12 mouse cellular contexts compared by ENCODE assay signal in the genomic region with DNA sequence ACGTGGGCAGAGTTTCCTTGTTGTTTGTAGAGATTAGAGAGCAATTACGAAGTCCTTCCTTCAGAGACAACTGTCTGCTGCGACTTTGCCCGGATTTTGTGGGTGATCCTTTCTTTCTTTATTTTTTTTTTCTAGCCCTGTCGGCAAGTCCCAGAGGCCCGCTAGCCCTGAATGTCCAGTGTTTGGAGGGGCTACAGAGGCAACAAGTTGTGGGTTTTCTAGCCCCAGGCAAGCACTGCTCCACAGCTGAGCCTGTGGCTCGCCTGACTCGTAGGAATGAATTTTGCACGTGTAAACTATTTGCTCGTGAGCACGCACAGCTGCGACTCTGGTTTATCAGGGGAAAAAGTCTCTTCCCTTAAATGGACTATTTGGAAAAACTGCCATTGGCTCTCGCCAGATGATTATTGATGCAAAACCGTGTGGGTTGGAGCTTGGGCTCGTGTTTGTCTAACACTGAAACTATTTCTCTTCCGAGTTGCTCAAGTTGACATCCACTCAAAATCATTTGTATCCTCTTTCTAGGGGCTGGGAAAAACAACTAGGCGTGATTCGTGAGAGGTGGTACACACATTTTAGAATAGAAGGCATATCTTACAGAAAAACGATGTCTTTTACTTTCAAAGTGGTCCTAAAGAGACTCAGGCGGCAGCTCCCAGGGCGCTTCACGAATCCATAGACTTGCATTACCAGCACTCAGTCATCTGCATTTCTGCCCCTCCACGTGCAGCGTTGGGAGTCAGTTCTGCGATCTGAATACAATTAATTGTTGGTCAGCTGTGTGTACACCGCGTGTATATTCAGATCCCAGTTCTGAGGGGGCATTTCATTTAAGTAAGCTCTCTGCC. TPM values are rescaled to one million over a fixed set of nuclear protein-coding genes. Genes with fewer than 3 reads are reported as not detected.
DNase-seq lines count a peak whose midpoint lies in the region; ATAC-seq and TF ChIP-seq lines count a peak whose summit lies in the region.
"Had no signal": no experiment of that assay in that cellular context is flagged by ENCODE, and none has a peak within 500 bp of the region (broad histone marks: within the 10 kb centered on the region; RNA-seq: fewer than 3 reads in every experiment).

No protein-coding gene starts in this region.

- TF ChIP-seq CTCF in lung, postnatal 0 days (IDR thresholded peaks at IDR 0.05): no peak

- H3K4me3 ChIP-seq in intestine, embryonic 14.5 days (ENCODE audit: low read depth, low read length): no peak overlapping the region
- H3K4me3 ChIP-seq in intestine, embryonic 15.5 days (replicated peaks): no peak overlapping the region
- H3K4me3 ChIP-seq in hindbrain, embryonic 10.5 days: peak overlapping the region; percentile 42
- H3K4me3 ChIP-seq in midbrain, embryonic 14.5 days (replicated peaks; ENCODE audit: low read depth, low read length): peak overlapping the region; percentile 18
- no peak overlapping the region for H3K4me3 ChIP-seq in lung, postnatal 0 days (ENCODE audit: low read depth, low read length)
- H3K4me3 ChIP-seq: liver, embryonic 13.5 days had no signal

- ATAC-seq in intestine, embryonic 14.5 days (replicated peaks; ENCODE audit: low FRiP score, low TSS enrichment, low read depth): no peak
- ATAC-seq in intestine, embryonic 15.5 days: no peak
- no peak; the same call in 1 of the 2 replicates for ATAC-seq in midbrain, embryonic 14.5 days (ENCODE audit: low FRiP score, low TSS enrichment)
- ATAC-seq in lung, postnatal 0 days: no peak
- ATAC-seq in erythroid progenitor cell, adult 5-6 weeks (replicated peaks; ENCODE audit: low FRiP score, poor library complexity, severe bottlenecking): no peak

- H3K27ac ChIP-seq in intestine, embryonic 14.5 days (ENCODE audit: low read depth): no peak overlapping the region
- no peak overlapping the region for H3K27ac ChIP-seq in intestine, embryonic 15.5 days
- H3K27ac ChIP-seq in hindbrain, embryonic 10.5 days: peak overlapping the region; percentile 78
- peak overlapping the region; percentile 50 for H3K27ac ChIP-seq in midbrain, embryonic 14.5 days (replicated peaks; ENCODE audit: low read depth, low read length)
- H3K27ac ChIP-seq in lung, postnatal 0 days (ENCODE audit: low read length): no peak overlapping the region
- H3K27ac ChIP-seq: liver, embryonic 13.5 days had no signal

- peaks cover 94% of the 10 kb centered on the region for H3K27me3 ChIP-seq in intestine, embryonic 14.5 days (replicated peaks; ENCODE audit: control insufficient read depth, insufficient read depth, low read length)
- peaks cover 80% of the 10 kb centered on the region for H3K27me3 ChIP-seq in intestine, embryonic 15.5 days (replicated peaks)
- peaks cover 100% of the 10 kb centered on the region for H3K27me3 ChIP-seq in hindbrain, embryonic 10.5 days (ENCODE audit: insufficient read depth, poor library complexity, severe bottlenecking)
- peaks cover 85% of the 10 kb centered on the region for H3K27me3 ChIP-seq in midbrain, embryonic 14.5 days (ENCODE audit: control insufficient read depth, insufficient read depth, low read length)
- peaks cover 40% of the 10 kb centered on the region for H3K27me3 ChIP-seq in lung, postnatal 0 days (replicated peaks; ENCODE audit: insufficient read depth, low read length)

- H3K4me2 ChIP-seq in intestine, embryonic 14.5 days (ENCODE audit: low read length): no peak overlapping the region
- no peak overlapping the region for H3K4me2 ChIP-seq in intestine, embryonic 15.5 days (replicated peaks)
- H3K4me2 ChIP-seq in midbrain, embryonic 14.5 days (ENCODE audit: low read length): peak overlapping the region; percentile 44
- H3K4me2 ChIP-seq in lung, postnatal 0 days (replicated peaks; ENCODE audit: low read depth, low read length): no peak overlapping the region
- H3K4me2 ChIP-seq: liver, embryonic 13.5 days had no signal

- no peaks in the 10 kb centered on the region for H3K36me3 ChIP-seq in intestine, embryonic 14.5 days (ENCODE audit: control insufficient read depth, insufficient read depth, low read length)
- H3K36me3 ChIP-seq in intestine, embryonic 15.5 days: no peaks in the 10 kb centered on the region
- H3K36me3 ChIP-seq in hindbrain, embryonic 10.5 days: no peaks in the 10 kb centered on the region
- no peaks in the 10 kb centered on the region for H3K36me3 ChIP-seq in midbrain, embryonic 14.5 days (ENCODE audit: control insufficient read depth, insufficient read depth, low read length)
- H3K36me3 ChIP-seq in lung, postnatal 0 days (ENCODE audit: insufficient read depth, low read length): no peaks in the 10 kb centered on the region
- H3K36me3 ChIP-seq: liver, embryonic 13.5 days had no signal

- DNase-seq in intestine, embryonic 14.5 days (ENCODE audit: low spot score): peak; percentile 66
- peak; percentile 55 for DNase-seq in hindbrain, embryonic 10.5 days (ENCODE audit: low spot score)
- peak; percentile 67 for DNase-seq in midbrain, embryonic 14.5 days
- DNase-seq in adrenal gland, postnatal 14 days: no peak
- DNase-seq in lung, postnatal 0 days (ENCODE audit: low spot score): no peak
- no peak for DNase-seq in gastrocnemius, postnatal 14 days
- DNase-seq: liver, embryonic 13.5 days; thymus, postnatal 4 days had no signal

- WGBS in intestine, embryonic 14.5 days: under 1% methylated on average over 27 of the region's 27 CpGs
- 1% methylated on average over 27 of the region's 27 CpGs for WGBS in intestine, embryonic 15.5 days
- WGBS in hindbrain, embryonic 10.5 days: 1% methylated on average over 27 of the region's 27 CpGs
- WGBS in midbrain, embryonic 14.5 days: under 1% methylated on average over 27 of the region's 27 CpGs
- WGBS in lung, postnatal 0 days: 2% methylated on average over 27 of the region's 27 CpGs

- intact Hi-C loops in gastrocnemius, postnatal 14 days (cut with DNase I; ENCODE audit: low total_unique reads): no loop called here

- H3K4me1 ChIP-seq in intestine, embryonic 14.5 days (replicated peaks; ENCODE audit: control insufficient read depth, insufficient read depth, low read length): no peaks in the 10 kb centered on the region
- H3K4me1 ChIP-seq in intestine, embryonic 15.5 days (replicated peaks): no peaks in the 10 kb centered on the region
- peaks cover 30% of the 10 kb centered on the region for H3K4me1 ChIP-seq in hindbrain, embryonic 10.5 days (replicated peaks)
- H3K4me1 ChIP-seq in midbrain, embryonic 14.5 days (ENCODE audit: control insufficient read depth, insufficient read depth, low read length): no peaks in the 10 kb centered on the region
- H3K4me1 ChIP-seq in lung, postnatal 0 days (ENCODE audit: insufficient read depth, low read depth, low read length): no peaks in the 10 kb centered on the region
- H3K4me1 ChIP-seq: liver, embryonic 13.5 days had no signal

- H3K9ac ChIP-seq in intestine, embryonic 14.5 days (ENCODE audit: low read length): no peak overlapping the region
- no peak overlapping the region for H3K9ac ChIP-seq in intestine, embryonic 15.5 days
- H3K9ac ChIP-seq in midbrain, embryonic 14.5 days (replicated peaks; ENCODE audit: low read length): peak overlapping the region; percentile 36; the same call in 1 of the 2 replicates
- H3K9ac ChIP-seq in lung, postnatal 0 days (replicated peaks; ENCODE audit: low read depth): no peak overlapping the region
- H3K9ac ChIP-seq: liver, embryonic 13.5 days had no signal

- TF ChIP-seq EP300 in lung, postnatal 0 days (IDR thresholded peaks at IDR 0.05): no peak

- H3K9me3 ChIP-seq in intestine, embryonic 14.5 days (ENCODE audit: control insufficient read depth, low read length): no peaks in the 10 kb centered on the region
- H3K9me3 ChIP-seq in intestine, embryonic 15.5 days: no peaks in the 10 kb centered on the region
- H3K9me3 ChIP-seq in hindbrain, embryonic 10.5 days: no peaks in the 10 kb centered on the region
- no peaks in the 10 kb centered on the region for H3K9me3 ChIP-seq in midbrain, embryonic 14.5 days (ENCODE audit: control insufficient read depth, low read length)
- H3K9me3 ChIP-seq in lung, postnatal 0 days (ENCODE audit: low read length): no peaks in the 10 kb centered on the region
- H3K9me3 ChIP-seq: liver, embryonic 13.5 days had no signal

RNA-seq across cellular contexts. Expression of a gene that starts 39.5 kb away (rescaled TPM):
- polyA plus RNA-seq in intestine, embryonic 14.5 days (2014; fragmentation: Nextera tagmentation; extraction: Ambion mirVana): not detected in 2 replicates
- 0.09 TPM in 1 of 2 replicates, not detected in the other for polyA plus RNA-seq in intestine, embryonic 15.5 days (2015; fragmentation: Nextera tagmentation; extraction: Ambion mirVana)
- 6.9 and 8.1 TPM in 2 replicates for polyA plus RNA-seq in hindbrain, embryonic 10.5 days (2016; fragmentation: Nextera tagmentation; extraction: Ambion mirVana)
- 17.8 and 18.5 TPM in 2 replicates for polyA plus RNA-seq in midbrain, embryonic 14.5 days (2014; fragmentation: Nextera tagmentation; extraction: Ambion mirVana)
- 0.90 TPM in 1 of 2 replicates, not detected in the other for total RNA-seq in adrenal gland, postnatal 14 days (2021)
- not detected in 2 replicates for polyA plus RNA-seq in lung, postnatal 0 days (2015; fragmentation: Nextera tagmentation; extraction: Ambion mirVana)
- not detected in 2 replicates for total RNA-seq in erythroid progenitor cell, adult 5-6 weeks (2015; ENCODE audit: low replicate concordance)
- total RNA-seq in erythroid progenitor cell, adult 5-6 weeks (2017; ENCODE audit: low replicate concordance): not detected in 2 replicates
- total RNA-seq in gastrocnemius, postnatal 14 days (2021): 1 to 10 TPM in 1 of 2 experiments, under 1 TPM in 1; 0.47 to 3.9 TPM
- polyA plus RNA-seq: heart, postnatal 0 days had no signal

RNA-seq across cellular contexts. Expression of a gene that starts 42.9 kb away (rescaled TPM):
- polyA plus RNA-seq in intestine, embryonic 14.5 days (2014; fragmentation: Nextera tagmentation; extraction: Ambion mirVana): not detected in 2 replicates
- polyA plus RNA-seq in intestine, embryonic 15.5 days (2015; fragmentation: Nextera tagmentation; extraction: Ambion mirVana): 0.16 TPM in 1 of 2 replicates, not detected in the other
- polyA plus RNA-seq in hindbrain, embryonic 10.5 days (2016; fragmentation: Nextera tagmentation; extraction: Ambion mirVana): 16.9 and 19.8 TPM in 2 replicates
- polyA plus RNA-seq in midbrain, embryonic 14.5 days (2014; fragmentation: Nextera tagmentation; extraction: Ambion mirVana): 32.4 and 49.1 TPM in 2 replicates
- not detected in 2 replicates for total RNA-seq in adrenal gland, postnatal 14 days (2021)
- not detected in 2 replicates for polyA plus RNA-seq in lung, postnatal 0 days (2015; fragmentation: Nextera tagmentation; extraction: Ambion mirVana)
- not detected in 2 replicates for total RNA-seq in erythroid progenitor cell, adult 5-6 weeks (2015; ENCODE audit: low replicate concordance)
- not detected in 2 replicates for total RNA-seq in erythroid progenitor cell, adult 5-6 weeks (2017; ENCODE audit: low replicate concordance)
- total RNA-seq in gastrocnemius, postnatal 14 days (2021): under 1 TPM in 1 of 2 experiments, not detected in 1; 0.66 TPM
- polyA plus RNA-seq: heart, postnatal 0 days; kidney, embryonic 14.5 days; liver, embryonic 13.5 days had no signal

Comparison
In these comparisons a context has a peak if more than half of its experiments do, and no peak if none do; other contexts are left out.
1. DNase-seq: peak in intestine, embryonic 14.5 days (single experiment), hindbrain, embryonic 10.5 days (single experiment) and midbrain, embryonic 14.5 days (single experiment); none in adrenal gland, postnatal 14 days (single experiment), lung, postnatal 0 days (single experiment) and gastrocnemius, postnatal 14 days (single experiment).
2. H3K27ac ChIP-seq: peak in hindbrain, embryonic 10.5 days (single experiment) and midbrain, embryonic 14.5 days (single experiment); none in intestine, embryonic 14.5 days (single experiment), intestine, embryonic 15.5 days (single experiment) and lung, postnatal 0 days (single experiment).
3. H3K4me3 ChIP-seq: peak in hindbrain, embryonic 10.5 days (single experiment) and midbrain, embryonic 14.5 days (single experiment); none in intestine, embryonic 14.5 days (single experiment), intestine, embryonic 15.5 days (single experiment) and lung, postnatal 0 days (single experiment).
4. RNA of a gene that starts 42.9 kb away (polyA plus RNA-seq): 32.4 to 49.1 TPM in midbrain, embryonic 14.5 days and 16.9 to 19.8 TPM in hindbrain, embryonic 10.5 days; 0.16 TPM in intestine, embryonic 15.5 days, not detected in intestine, embryonic 14.5 days and not detected in lung, postnatal 0 days; every median in the first group is over 10 times any median in the second.